Mouse (Mus musculus): ENCODE data around the gene Gm28051. TPM values are rescaled to one million over a fixed set of nuclear protein-coding genes. Genes with fewer than 3 reads are reported as not detected.

The Gm28051 gene
- polyA plus RNA-seq, 1 experiment from 2014 or later = not detected

MicroRNAs within 50 kb of the gene (microRNA counts, 519-probe panel; counts per million panel counts)
- microRNA mmu-miR-1936 = not detected

Small RNA genes within 50 kb of the gene (microRNA-seq; reads per million reads assigned to microRNA genes)
- not detected for gene Mir1936

Other genes starting within 250 kb of the Gm28051 start
- gene Chga, start 202.8 kb downstream of the Gm28051 start, polyA plus RNA-seq (2014; fragmentation: Nextera tagmentation; extraction: Ambion mirVana) = 92.7 and 116 TPM in 2 replicates
- 24.0 and 30.1 TPM in 2 replicates for gene Itpk1, start 52.8 kb downstream of the Gm28051 start, polyA plus RNA-seq (2014; fragmentation: Nextera tagmentation; extraction: Ambion mirVana)
- 60.0 and 63.6 TPM in 2 replicates for gene Moap1, start 14.1 kb downstream of the Gm28051 start, polyA plus RNA-seq (2014; fragmentation: Nextera tagmentation; extraction: Ambion mirVana)
- 13.0 and 13.2 TPM in 2 replicates for gene Tmem251, start 14.0 kb downstream of the Gm28051 start, polyA plus RNA-seq (2014; fragmentation: Nextera tagmentation; extraction: Ambion mirVana)
- 44.9 and 51.8 TPM in 2 replicates for gene Gon7, start within 50 bp of the Gm28051 start, polyA plus RNA-seq (2014; fragmentation: Nextera tagmentation; extraction: Ambion mirVana)
- gene Ubr7, start 202 bp upstream of the Gm28051 start, polyA plus RNA-seq (2014; fragmentation: Nextera tagmentation; extraction: Ambion mirVana) = 32.6 and 47.1 TPM in 2 replicates
- gene Gm20604, start 907 bp upstream of the Gm28051 start, polyA plus RNA-seq (2014; fragmentation: Nextera tagmentation; extraction: Ambion mirVana) = 46.7 and 47.3 TPM in 2 replicates
- 19.1 and 20.5 TPM in 2 replicates for gene Btbd7, start 120.7 kb upstream of the Gm28051 start, polyA plus RNA-seq (2014; fragmentation: Nextera tagmentation; extraction: Ambion mirVana)
- not detected in 2 replicates for gene Cox8c, start 141.6 kb upstream of the Gm28051 start, polyA plus RNA-seq (2014; fragmentation: Nextera tagmentation; extraction: Ambion mirVana)
- 13.6 and 15.4 TPM in 2 replicates for gene Unc79, start 191.1 kb upstream of the Gm28051 start, polyA plus RNA-seq (2014; fragmentation: Nextera tagmentation; extraction: Ambion mirVana)

Measured in midbrain, embryonic 14.5 days (tissue).